Mouse (Mus musculus): ENCODE measurements at regions not wholly inside any gene's neighbourhood (a gene's known extent, or its start where the extent isn't known, plus 50 kb on each side); places are given as distances from the start of the nearest gene placed in this dataset.
"Not testable (repeated sequence)": the region's sequence is repeated elsewhere in the genome, so short reads cannot be mapped to it uniquely, and the experiment has no call there.

- peak; percentile 3 for DNase-seq
Observed at GRCm38 (mm10) chr9:82484341-82484740, 345.0 kb upstream of the Irak1bp1 start.

GRCm38 (mm10) chr9:82493440-82493839 is 335.9 kb upstream of the Irak1bp1 start:
- DNase-seq: no peak

- no peak for DNase-seq
Observed at GRCm38 (mm10) chr9:82510014-82510413, 319.3 kb upstream of the Irak1bp1 start.

GRCm38 (mm10) chr9:82518993-82519392 is 310.3 kb upstream of the Irak1bp1 start:
- DNase-seq: no peak

DNA sequence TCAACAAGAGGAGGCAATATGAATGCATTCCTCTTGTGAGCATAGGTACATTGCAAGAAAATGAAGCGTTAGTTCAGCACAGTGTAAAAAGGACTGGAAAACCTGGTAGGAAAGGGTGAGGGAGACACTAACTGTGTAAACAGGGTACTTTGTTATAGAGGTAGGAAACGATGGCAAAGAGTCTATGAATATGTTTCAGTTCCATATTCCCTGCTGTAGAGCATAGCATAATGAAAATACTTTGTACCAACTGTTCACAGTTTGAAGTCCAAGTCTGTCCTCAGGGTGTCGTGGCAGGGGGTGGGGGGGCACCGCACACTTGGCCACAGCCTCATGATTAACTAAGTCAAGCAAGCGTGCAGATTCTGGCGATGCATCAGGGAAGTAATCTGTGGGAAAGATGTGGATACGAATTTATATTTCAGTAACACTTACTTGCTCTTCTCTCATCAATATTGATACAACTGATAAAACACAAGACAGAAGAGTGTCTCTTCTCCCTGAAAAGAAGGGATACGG is 301.4 kb upstream of the Irak1bp1 start:
- DNase-seq: no peak

DNA sequence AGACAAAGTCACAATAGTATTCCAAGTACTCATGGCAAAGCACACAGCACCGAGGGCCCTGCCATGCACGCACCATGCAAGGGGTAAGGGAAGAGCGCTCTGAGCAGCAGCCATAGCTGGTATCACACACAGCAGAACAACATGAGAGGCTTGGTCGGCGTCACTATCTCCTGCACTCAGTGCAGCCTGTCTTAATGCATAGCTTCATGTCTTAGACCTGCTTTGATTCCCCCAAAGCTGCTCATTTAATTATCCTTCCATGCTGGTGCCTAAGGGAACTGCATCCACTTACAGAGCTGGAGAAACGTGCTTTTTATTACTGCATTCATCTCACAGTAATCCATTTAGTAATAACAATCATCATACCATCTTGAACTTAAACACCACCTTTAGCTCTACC is 276.6 kb upstream of the Irak1bp1 start:
- DNase-seq: no peak

GRCm38 (mm10) chr9:82553213-82553612 is 276.1 kb upstream of the Irak1bp1 start:
- DNase-seq: no peak

DNA sequence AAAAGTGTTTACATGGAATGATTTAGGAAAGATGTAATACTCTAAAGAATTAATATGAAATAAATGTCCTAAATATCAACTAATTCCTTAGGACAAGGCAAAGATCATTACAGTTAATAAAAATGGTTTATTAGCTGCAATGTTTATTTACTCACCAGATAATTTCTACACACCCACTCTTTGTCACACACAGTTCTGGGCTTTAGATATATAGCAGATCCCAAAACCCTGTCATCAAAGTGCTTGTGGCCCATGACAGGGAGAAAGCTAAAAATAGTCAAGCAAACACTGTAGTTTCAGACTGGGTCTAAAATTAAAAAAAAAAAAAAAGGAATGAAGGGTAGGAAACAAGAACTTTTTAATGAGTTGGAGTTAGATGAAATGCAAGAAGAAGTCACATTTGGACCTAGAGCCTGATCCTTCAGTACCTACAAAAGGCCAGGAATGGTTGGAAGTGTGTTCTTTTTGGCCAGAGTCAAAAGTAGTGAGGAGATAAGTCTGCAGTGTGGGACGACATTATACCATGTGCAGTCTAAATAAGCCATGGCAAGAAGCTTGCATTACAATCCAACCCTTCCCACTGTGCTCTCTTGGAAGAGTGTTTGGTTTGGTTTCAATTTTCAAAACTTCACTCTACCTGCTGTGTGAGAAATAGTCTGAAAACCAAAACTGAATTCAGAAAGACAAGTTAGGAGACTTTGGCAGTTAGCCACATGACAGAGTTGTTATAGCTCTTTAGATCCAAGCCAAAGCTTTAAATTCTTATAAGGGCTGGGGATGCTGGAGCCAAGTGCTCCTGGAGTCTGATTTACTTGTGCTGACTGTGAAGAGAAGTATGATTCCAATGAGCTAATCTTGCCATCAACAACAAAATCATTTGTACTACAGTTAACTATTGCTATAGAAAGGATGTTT is 266.5 kb upstream of the Irak1bp1 start:
- no peak for DNase-seq

- no peak for DNase-seq
Observed at GRCm38 (mm10) chr9:82581373-82582018, 247.8 kb upstream of the Irak1bp1 start.

DNA sequence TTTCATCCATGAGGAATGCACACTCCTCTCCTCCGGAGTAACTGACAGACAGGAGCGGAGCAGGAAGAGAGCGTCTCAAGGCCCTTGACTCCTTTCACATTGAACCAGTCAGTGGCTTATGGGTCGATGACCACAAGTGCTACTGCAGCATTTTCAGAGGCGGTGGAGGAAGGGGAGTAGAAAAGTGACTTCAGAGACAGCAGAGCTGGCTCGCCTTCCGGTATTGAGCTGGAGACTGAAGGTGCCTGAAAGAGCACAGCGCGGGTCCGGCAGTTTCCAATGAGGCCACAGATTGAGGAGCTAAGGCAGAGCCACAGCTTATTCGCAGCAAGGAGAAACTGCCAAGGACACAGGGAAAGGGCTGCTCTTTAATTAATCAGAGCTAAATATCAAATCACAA is 220.2 kb upstream of the Irak1bp1 start:
- DNase-seq: no peak

DNA sequence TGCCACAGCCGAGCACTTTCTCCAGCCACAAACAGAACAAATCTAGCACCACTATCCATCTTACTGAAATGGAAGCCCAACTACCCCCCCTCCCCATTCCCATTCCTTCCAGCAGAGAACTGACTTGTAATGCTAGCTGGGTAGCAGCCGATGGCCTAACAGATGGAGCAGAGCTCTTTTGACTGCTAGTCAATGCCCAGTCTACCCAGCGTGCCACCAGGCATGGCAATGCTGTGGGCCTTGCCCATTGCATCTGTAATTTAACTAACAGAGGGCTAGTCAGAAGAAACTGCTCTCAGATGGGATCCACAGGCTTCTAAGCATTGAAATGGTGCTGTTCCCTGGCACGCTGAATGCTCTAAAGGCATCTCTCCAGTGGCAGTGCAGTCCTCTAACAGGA is 219.4 kb upstream of the Irak1bp1 start:
- no peak for DNase-seq

DNA sequence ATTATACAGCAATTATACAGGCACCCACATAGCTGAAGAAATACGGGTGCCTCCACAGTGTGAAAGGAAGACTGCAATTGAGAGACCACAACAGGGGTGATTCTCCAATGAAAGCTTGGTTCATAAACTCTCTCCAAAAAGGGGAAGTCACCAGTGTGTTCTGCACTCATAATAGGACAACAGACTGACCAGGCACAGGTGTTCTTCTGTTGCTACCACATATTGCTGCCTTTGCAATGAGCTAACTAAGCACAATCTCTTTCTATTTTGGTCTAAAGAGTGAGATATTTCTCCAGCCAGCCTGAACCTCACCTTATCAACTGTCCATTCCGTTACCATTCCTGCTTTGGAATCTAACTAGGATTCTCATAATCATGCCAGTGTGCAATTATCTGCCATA is 216.8 kb upstream of the Irak1bp1 start:
- DNase-seq: no peak

DNA sequence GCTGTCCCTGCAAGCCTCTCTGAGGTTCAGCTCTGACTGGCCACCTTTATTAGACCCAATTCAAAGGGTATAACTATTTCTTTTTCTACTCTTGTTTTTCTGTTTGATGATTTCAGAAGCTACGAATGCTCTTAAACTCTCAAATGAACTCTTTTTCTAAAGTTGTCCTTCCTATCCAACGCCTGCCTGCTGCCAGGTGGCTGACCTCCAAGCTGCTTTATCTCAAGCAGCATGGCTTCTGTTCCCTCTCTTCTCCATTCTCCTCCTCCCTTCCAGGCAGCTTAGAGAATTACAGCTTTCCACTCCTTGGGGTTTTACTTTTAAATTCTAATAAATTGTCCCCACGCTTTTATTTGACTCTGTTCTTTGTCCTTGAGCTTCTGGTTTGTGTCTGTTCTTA is 196.9 kb upstream of the Irak1bp1 start:
- DNase-seq: no peak

DNA sequence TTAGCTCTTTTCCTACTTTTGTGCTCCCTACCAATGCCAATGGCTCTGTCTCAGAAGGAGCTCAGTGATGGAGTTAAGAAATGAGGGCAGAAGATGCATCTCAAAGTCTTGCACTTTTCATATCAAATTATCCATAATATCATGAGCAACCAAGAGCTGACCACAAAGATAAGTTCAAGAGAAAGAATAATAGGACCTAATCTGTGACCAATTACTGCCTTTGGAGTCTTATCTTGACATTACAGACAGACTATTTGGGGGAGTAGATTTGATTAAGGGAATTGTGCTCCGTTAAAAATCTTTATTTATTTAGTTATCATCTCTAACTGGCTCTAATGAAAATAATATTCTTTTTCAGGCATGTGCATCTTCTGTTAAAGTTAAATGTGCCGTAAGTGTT is 189.1 kb upstream of the Irak1bp1 start:
- no peak for DNase-seq

- DNase-seq: no peak
Observed at GRCm38 (mm10) chr9:82643900-82644299, 185.4 kb upstream of the Irak1bp1 start.

DNA sequence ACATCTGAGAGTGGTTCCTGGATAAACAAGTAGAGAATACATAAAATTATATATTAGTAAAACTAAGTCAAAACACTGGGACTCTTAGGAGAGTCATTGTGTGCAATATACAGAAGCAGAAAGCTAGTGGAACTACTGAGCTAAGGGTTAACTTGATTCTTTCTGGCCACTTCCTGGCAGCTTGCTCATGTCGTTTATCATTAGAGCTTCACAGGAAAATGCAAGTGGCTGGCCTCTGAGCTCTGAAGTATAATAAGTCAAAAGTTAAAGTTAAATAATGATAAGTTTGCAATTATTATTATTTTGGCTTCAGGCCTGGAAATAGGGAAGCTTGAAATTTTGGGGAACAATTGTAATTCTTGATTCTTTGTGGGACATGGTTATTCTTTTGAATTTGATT is 173.8 kb upstream of the Irak1bp1 start:
- DNase-seq: not testable (repeated sequence)

DNA sequence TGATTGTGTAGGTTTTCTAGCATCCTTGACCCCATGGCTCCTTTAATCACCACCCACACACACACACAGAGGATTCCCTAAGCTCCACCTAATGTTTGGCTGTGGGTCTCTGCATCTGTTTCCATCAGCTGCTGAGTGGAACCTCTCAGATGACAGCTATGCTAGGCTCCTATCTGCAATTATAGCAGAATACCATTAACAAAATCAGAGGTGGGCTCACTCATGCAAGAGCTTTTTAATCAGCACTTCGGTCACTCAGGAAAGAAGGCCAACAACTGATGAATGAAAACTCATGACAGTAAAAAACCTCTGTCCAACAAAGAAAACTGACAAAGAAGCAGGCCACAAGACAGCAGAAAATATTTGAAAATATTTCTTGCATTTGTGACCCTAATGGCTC is 147.1 kb upstream of the Irak1bp1 start:
- no peak for DNase-seq

GRCm38 (mm10) chr9:82709411-82709983 is 119.8 kb upstream of the Irak1bp1 start:
- DNase-seq: no peak

DNA sequence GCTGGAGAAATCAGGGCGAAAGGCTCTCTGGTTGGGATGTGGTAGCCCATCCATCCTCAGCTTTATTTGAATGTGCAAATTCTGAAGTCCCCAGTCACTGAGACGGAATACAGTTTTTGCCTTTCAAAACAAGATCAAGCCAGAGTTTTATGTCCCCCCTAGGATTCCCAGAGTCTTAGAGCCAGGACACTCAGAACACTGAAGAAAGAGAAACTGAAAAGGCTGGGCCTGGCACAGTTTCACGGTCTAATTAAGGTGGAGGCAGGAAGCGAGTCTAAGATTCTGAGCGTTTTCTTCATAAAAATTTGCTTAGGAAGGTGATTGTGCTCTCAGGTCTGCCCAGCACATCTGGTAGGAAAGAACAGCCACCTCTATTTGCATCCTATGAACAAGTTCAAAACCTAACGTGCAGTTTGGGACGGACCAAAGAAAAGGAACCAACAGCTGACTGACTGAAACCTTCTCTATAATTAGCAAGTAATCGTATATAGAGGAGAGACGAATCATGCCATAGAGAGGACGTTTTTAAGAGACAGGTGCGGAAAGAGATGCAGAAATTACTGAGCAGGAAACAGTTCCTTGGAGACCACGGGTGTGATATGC is 119.2 kb upstream of the Irak1bp1 start:
- no peak for DNase-seq

- no peak for DNase-seq
Observed at GRCm38 (mm10) chr9:82710945-82711516, 118.3 kb upstream of the Irak1bp1 start.

DNA sequence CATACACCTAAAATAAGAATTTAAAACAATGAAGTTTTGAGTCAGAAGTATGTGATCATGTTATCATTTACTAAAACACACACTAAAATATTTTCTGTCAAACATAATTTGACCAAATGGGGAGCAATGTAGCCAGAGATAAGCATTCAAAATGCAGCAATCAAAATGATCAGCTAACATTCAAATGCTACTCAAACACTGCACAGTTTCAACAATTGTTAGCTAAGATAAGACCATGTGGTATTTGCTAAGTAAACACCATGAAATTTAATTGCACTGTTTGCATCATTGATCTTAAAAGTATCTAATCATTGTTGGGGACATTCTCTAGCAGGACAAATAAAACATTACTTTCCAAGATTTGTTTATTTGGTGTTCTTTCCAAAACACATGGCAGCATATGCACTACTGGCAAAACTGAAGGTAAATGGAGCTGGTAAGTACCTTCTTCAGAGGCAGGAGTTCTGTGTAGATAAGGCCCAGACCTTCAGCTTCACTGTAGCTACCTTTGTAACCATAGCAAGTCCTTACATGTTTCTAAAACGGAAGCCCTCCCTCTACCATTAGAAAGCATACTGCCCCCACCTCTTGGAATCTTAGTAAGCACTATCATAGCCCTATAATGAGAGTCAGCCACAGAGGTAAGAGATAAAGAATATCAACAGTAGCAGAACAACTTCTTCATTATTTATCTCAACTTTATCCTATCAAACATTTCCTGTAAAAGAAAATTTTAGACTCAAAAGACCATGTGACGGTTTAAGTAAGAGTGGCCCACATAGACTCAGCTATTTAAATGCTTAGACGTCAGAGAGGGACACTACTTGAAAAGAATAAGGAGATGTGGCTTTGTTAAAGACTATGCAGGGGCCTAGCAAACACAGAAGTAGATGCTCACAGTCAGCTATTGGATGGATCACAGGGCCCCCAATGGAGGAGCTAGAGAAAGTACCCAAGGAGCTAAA is 116.3 kb upstream of the Irak1bp1 start:
- no peak for DNase-seq
